Mouse (Mus musculus) monocyte, adult 2 months (primary cell): ENCODE data around the gene Dst.

Source experiments
- DNase-seq, 2 experiments: peaks; one replicate each; pipeline ENCODE4 v3.0.0; 2022; ENCODE audit warnings: low spot score in 2 of 2, low read depth in 1 of 2

The Dst gene

DNA sequence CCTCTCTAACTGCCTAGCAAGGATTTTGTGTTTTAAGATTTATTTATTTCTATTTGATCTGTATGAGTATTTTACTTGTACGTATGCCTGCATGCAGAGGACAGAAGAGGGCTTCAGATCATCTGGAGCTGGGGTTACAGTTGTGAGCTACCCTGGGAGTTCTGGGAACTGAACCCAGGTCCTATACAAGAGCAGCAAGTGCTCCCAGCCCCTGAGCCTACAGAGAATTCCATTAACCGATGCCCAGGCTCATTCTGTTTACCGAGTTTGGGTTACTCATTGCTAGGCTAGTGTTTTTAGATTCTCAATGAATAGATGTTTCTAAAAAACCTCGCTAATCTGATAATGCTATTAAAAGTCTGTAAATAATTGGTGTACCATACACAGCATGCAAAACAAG lies 67.3 kb downstream of the Dst start:
- no peak for DNase-seq

DNA sequence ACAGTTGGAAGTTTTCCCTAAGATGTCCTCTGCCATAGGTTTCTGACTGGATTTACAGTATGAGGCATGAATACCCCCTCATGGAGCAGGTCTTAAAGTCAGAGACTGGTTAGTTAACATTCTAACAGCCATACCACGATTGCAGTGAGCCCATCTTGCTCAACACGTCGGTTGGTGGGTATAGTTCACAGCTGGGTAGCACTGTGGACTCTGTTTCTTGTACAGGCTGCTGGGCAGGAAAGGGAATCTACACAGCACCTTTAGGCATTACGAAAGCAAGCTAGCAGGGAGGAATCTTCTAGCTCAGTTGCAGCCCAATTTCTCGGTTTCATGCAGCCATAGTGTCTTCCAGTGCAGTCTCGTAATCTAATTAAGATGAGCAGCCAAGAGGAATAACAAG lies 69.8 kb downstream of the Dst start:
- no peak for DNase-seq

DNA sequence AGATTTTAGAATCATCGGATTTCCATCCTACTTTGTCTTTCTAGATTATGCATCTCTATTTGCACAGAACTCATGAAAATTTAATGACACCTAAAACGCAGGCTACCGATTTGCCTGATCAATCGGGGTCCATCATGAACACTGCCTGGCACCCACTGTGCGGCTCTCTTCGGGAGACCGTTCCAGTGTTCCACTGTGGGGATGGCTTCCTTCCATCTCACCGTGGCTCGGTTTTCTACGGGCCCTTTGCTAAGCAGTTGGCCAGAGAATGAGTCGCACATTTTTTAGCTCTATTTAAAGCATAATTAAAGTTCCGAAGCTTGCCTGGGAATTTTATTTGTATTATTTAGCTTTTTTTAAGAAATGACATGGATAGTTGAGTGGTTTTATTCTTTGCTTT lies 72.4 kb downstream of the Dst start:
- DNase-seq, result no peak

DNA sequence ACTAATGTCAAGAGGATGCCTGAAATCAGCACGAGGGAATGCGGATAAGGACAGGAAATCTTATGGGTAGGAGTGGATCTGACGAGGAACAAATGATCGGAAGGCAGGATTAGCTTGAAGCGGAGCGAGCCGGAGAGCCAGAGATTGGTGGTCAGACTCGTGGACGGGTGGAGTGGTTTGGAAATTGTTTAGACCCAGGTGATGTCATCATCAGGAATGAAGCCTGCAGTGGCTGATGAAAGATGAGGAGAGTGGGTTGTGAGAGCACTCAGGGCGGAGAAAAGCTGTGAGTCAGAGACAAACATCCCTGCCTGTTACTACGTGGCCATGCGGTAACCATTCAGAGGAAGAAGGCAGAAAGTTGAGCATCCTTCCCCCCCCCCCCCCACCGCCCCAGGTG lies 81.6 kb downstream of the Dst start:
- no peak for DNase-seq

DNA sequence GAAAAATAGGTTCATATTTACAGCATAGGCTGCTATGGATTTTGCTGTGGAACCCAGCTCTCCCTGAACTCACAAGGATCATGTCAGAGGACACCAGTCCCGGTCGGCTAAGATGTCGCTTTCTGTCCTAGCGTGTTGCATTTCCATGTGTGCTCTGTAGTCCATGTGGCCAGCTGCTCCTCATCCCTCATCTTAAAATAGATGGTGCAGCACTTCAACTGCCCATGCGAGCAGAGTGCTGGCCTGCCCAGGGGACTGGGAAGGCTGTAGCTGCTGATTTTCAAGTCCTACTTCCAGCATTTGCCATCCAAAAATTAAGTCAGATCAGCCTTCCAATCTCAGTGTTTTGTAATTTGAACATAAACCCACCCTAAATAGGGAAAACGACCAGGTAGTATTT lies 83.0 kb downstream of the Dst start:
- no peak for DNase-seq

DNA sequence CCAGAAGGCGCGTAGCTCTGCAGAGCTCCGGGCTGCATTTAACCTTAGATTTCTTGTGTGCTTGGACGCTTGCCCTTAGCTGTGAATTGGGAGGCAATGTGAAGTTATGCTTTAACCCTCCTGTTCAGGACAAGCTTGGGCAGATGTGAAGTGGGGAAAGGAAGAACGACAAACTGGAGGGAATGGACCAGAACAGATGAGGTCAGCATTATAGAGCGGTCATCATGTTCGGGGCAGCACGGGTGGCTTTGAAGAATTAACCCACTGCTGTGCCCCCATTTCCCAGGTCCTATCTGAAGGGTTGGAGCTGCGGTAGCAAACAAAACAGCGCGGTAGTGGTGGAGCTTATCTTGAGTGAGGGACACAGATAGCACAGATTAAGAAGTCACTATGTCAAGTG lies 84.8 kb downstream of the Dst start:
- no peak for DNase-seq

DNA sequence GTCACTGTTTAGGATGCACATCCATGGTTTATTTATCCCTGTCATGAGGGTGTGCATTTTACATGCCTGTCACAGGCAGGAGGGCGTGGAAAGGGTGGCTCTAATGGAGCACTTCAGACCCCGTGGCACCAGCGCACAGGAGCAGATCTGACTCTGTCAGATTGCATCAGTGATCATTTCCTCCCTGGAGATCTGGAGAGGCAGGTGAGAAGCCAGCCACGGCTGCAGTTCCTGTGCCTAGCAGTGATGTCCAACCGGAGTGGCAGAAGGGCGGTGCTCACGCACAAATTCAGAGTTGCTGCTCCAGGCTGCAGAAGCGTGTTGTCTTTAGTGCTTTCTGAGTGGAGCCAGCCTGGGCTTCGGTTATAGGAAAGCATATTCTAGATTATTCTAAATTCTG lies 86.2 kb downstream of the Dst start:
- no peak for DNase-seq

DNA sequence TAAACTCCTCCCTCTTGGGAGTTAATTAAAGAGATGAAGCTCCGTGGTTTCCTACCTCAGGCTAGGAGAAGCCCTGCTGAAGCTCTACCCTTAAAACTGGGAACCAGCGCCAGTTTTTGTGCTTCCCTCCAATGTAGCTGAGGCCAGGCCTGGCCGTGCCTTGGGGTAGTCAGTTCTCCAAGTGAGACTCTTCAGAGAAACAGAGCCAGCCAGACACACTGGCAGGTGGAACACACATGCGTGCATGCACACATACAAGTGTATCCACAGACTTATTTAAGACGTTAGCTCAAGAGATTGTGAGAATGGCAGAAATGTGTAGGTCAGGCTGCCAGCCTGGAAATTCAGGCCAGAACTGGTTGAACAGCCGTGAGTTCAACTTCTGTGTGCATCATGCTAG lies 87.4 kb downstream of the Dst start:
- DNase-seq, result no peak

DNA sequence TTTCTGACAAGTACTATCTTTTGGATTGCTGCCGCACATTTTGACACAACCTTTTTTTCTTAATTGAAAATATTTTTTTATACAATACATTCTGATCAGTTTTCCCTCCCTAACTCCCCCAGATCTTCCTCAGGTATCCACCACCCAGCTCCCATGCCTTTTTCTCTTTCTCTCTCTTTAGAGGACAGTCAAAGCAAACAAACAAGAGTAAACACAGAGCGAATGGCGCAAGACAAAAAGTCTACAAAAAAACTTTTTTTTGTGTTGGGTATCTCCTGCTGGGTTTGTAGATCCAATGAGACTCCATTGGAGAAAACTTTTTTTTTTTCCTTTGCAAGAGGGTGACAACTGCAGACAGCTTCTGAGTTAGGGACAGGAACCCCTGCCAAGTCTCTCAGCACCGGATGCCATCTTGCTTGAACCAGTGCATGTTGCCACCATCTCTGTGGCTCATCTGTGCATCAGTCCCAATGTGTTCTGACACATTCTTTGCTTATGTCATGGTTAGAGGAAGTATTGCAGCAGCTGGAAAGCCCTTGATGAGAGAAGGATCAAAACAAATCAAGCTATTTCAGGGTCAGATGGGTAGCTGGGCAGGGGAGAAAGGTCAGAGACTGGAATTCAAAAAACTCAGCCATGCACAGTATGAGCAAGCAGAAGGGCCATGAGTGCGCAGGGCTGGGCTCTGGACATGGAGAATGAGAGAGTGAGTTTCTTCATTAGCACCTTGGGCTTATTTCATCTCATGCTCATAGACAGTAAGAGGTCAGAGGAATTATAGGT lies 88.3 kb downstream of the Dst start:
- no peak for DNase-seq

DNA sequence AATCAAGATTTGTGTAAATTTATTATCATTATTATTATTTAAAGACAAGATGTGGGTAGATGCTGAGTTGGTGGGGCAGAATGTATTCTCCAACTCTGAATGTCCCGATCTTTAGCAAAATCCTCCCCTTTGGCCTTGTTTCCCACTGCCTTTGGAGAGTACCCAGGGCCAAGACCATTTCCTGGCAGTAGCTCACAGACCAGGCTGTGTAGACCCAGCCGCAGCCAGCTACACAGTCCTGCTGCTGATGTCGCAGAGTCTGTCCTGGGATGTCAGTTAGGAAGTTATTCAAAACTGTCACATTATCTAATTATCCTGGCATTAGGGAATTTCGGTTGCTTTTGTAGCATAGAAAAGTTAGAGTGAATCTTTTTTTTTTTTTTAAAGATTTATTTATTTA lies 94.3 kb downstream of the Dst start:
- no peak for DNase-seq

DNA sequence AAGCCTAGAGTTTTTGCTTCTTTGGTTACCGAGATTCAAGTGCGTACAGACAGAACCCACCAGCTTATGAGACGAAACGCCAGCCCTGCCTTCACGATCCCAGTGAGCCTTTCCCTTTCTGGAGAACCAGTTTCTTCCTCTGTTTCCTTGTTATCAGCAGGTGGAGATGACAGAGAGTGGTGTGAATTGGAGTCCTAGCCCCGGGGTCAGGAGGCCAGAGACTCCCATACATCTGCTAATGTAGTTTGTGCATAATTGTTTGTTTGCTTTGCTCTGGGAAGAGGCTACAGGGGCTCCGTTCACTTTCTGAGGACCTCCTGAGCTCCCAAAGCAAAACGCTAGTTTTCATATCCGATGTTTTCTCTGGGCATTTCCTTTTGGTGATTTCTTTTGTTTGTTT lies 94.9 kb downstream of the Dst start:
- no peak for DNase-seq

DNA sequence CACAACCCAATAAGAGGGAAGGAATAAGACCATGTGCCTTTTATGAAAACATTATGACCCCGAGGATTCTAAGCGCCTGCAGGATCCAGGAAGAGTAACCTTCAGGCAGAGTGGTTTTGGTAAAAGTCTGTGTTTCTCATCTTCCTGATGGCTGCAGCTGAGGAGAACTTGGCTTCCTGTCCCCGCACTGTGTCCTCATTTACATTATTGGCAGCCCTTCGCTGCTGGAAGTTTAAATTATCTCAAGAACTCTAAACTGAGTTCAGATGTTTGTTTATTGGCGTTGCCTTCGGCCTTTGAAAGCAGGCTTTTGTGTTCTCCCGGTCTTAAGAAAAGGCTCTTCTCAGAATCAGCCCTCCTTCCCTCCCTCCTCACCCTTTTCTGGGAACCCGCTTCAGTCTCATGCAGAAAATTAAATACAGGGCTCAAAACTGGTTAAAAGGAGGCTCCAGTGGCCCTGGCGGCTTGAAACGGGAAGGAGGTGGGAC lies 97.3 kb downstream of the Dst start:
- DNase-seq, result no peak

DNA sequence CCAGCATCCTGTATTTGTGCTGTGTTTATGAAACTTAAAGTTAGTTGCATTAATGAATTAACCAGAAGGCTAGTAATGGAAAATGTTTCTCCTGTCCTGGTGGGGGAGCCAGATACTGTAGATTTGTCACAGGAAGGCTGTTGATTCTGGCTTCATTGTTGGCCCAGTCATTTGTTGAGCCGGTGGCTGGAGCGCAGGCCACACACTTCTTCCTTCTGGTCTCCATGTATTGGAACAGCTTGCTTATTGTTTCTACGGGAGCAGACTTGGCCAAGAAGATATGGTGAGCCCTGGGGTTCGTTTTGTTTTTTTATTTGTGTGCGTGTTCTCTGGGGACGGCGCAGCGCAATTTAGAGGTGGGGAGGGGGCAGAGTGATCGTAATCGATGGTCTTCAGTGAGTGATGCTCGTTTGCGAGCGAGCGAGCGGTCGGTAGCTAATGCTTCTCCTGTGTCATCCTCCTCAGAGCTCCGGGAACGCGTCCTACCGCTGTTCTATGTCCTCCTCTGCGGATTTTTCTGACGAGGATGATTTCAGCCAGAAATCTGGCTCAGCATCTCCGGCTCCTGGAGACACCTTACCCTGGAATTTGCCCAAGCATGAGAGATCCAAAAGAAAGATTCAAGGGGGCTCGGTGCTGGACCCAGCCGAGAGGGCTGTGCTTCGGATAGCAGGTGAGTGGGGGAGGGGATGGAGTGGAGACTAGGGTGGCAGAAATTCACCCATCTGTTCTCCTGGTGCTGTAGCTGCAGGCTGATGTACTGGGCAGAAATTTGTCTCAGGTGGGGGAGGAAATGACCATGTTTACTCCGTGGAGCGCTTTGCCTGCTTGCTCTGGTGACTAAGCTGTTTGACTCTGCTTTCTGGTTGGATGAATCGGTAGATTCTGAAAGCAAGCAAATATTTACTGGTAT lies 98.0 kb downstream of the Dst start:
- no peak for DNase-seq

DNA sequence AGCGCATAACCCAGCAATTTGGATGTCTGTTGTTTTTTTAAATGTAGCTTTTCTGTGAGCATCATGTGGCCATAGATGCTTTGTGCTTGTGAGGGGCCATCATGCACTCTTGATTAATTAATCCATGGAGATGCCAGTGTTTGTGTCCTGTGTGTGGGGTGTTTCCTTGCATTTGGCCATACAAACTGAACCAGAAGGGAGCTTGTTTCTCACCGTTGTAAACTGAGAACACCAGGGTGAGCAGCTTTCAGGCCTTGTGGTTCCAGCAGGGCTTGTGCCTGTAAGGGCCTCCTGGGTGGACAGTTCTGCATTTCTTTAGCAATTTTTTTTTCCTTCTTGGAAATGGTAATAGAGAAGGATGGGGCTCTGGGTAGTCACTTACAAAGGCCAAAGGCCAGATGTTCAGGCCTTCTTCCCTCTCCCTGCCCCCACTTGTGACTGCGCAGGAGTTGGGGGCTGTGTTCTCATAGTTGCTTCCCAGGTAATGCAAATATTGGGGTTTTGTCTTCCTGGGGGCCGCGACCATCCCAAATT lies 98.9 kb downstream of the Dst start:
- no peak for DNase-seq

DNA sequence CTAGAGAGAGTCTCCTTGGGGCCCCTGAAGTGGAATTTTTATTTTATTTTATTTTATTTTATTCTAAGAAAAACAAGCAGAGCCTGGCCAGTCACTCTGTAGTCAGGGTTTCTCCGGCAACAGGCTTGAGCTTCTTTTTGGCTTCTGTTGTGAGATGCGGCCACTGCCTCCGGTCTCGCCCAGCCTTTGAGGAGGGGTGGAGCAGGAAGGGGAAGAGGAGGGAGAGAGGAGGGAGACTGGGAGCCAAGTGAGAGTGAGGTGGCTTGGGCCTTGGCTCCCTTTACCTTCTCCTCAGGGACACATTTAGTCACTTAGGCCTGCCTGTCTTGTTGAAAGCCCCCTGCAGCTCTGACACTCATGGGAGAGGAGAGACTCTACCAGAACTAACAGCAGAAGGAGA lies 99.4 kb downstream of the Dst start:
- no peak for DNase-seq

DNA sequence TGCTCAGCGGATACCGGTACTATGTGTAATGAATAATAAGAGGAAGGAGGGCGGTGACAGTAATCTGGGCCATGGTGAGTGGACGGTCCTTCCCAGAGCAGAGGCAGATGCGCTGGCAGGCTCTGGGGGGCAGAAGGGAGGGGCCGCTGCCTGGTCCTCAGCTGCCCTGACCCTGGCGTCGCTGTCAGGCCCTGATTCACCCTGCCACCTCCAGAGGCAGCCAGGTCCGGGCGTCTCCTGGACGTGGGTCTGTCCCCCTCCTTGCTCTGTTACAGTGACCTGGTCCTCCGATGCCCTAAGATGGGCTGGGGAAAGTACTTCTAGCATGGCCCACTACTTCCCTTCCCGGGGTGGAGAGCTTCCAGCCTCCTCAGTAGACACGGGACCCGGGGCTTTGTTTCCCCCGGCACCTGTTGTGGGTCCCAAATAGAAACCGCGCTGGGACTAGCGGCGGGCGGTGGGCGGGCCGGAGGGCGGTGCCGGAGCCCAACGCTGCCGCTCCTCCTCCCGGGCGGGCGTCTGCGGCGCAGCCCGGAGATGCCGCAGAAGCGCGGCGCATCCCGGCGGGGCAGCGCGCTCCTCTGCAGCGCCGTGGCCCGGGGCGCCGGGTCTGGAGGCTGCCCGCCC lies 103.1 kb downstream of the Dst start:
- peak; percentile 15 to 18 for DNase-seq

DNA sequence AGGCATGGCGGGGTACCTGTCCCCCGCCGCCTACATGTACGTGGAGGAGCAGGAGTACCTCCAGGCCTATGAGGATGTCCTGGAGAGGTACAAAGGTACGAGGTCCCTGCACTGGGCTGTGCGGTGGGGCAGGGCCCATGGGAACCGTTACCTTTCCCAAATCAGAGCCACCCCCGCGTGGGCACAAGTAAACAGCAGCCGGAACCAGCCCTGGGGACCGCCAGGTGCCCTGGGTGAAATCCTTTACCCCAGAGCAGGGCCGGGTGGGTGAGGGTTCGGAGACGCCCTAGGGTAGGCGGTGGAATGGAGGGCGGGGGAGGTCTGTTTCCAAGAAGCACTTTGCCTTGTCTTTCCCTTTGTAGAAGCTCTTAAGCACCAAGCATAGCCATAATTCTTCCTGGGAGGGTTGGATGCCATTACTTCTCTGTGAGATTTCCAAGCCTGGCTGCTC lies 103.8 kb downstream of the Dst start:
- no peak for DNase-seq

DNA sequence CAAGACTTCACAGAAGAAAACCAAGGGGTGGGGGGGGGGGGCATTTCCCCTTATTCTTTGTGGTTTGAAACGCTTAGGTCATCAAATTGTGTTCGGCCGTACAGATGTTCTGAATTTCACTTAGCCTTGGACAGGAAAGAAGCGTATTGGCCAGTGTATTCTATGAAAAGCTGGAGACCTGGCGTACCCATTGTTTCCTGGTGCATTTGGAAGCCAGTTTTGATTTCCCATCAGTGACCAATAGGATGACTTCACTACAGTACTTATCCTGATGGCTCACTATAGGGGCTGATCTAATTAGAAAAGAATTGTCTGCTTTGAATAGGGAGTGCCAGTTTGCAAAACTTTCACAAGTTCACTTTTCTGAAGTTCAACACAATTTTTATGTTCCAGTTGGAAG lies 105.5 kb downstream of the Dst start:
- DNase-seq, result no peak

DNA sequence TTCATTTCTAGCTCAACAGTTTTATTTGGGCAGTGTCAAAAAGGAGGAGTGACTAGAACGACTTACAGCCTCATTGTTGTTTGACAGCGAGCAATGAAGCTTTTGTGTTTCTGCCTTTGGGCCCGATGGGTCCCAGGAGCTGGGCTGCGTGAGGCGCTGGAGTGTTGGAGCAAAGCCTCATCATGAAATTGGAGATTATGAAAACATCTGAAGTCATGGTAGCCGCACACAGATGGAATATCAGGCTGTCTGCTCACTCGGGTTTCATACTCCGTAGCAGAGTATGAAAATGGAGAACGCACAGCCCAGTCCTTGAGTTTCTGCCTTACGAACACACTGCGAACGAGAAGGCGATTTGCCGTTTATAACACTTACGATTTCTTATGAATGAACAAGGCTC lies 108.8 kb downstream of the Dst start:
- DNase-seq, result no peak

DNA sequence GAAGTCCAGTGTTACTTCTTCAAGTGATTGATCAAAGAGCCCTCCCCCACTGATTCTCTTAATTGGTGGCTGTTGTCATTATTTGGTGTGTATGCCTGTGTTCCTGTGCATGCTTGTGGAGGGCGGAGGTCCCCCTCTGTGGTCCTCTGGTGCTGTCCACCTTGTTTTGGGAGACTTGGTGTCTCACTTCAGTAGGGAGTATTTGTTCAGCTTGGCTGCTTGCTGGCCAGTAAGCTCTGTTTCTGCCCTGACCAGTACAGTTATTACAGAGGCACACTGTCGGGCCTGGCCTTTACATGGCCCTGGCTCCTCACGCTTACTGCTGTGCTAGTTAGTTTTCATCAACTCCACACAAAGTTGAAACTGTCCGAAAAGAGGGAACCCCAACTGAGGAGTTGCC lies 109.3 kb downstream of the Dst start:
- DNase-seq, result no peak

DNA sequence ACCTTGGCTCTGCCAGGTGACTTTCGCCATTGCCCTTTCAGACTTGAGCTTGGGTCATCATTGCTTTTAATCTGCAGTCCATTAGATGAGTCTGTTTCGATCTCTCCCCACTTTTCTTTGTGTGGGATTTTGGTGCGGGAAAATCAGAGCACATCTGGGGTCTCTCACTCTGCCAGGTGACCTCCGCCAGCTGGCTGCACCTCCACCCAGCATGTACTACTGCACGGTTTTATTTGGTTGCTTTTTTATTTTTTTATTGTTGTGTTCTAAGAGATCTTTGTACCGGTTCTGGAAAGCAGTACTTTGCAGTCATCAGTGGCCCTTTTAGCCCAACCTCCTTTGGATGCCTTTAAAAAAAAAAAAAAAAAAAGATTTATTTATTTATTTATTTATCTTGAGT lies 112.6 kb downstream of the Dst start:
- DNase-seq, result no peak

DNA sequence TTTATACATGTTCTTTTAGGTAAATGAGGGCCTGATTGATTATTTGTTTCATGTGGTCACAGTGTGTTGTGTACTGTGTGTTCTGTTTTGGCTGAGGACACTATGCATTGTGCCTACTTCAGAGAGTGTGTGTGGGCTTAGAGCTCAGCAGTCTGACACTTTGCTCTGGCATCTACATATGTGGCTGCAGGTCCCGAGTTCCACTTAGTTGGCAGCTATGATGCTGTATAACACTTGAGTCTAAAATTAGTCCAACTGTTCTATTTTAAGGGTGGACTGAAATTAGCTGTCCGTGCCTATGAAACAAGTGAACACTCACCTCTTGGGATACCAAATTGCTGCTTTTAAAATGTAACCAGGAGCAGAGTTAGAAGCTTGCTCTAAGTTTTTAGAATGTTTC lies 113.5 kb downstream of the Dst start:
- DNase-seq, result no peak
